Mouse (Mus musculus): ENCODE measurements around the gene Gm31571.
"Not testable (repeated sequence)": the region's sequence is repeated elsewhere in the genome, so short reads cannot be mapped to it uniquely, and the experiment has no call there.

Gene Gm31571

GRCm38 (mm10) chrY:22051253-22051652, at the start of gene Gm31571:
TSS of gene Gm31571 (minus strand) at chrY:22051353.
- DNase-seq = not testable (repeated sequence)

Measured in cerebellum, adult 9-10 months (tissue).